Mouse (Mus musculus): ENCODE data around the gene Top2b. TPM values are rescaled to one million over a fixed set of nuclear protein-coding genes. Genes with fewer than 3 reads are reported as not detected.

Top2b gene
- polyA plus RNA-seq, 1 experiment from 2014 or later, result 95.8 TPM

- peak overlapping the region; percentile 96 for H3K9ac ChIP-seq
- no peaks in the 10 kb centered on the region for H3K36me3 ChIP-seq (replicated peaks)
- H3K27me3 ChIP-seq (replicated peaks), result no peaks in the 10 kb centered on the region
- peak overlapping the region; percentile 81 for H3K4me3 ChIP-seq
- no peaks in the 10 kb centered on the region for H3K9me3 ChIP-seq
- H3K27ac ChIP-seq, result peak overlapping the region; percentile 99
- 1% methylated on average over 25 of the region's 32 CpGs for WGBS
- H3K4me1 ChIP-seq, result peaks cover 29% of the 10 kb centered on the region
- H3K4me2 ChIP-seq, result peak overlapping the region; percentile 72
- peak; percentile 72 for ATAC-seq (replicated peaks)
Measured at GRCm38 (mm10) chr14:16364161-16364831, 683 bp upstream of the Top2b start.

GRCm38 (mm10) chr14:16365362-16366173 lies 589 bp downstream of the Top2b start:
- H3K9me3 ChIP-seq, result no peaks in the 10 kb centered on the region
- H3K27ac ChIP-seq, result peak overlapping the region; percentile 99
- H3K9ac ChIP-seq, result peak overlapping the region; percentile 96
- peak overlapping the region; percentile 72 for H3K4me2 ChIP-seq
- WGBS, result under 1% methylated on average over 73 of the region's 87 CpGs
- H3K27me3 ChIP-seq (replicated peaks), result no peaks in the 10 kb centered on the region
- H3K36me3 ChIP-seq (replicated peaks), result no peaks in the 10 kb centered on the region
- H3K4me1 ChIP-seq, result peaks cover 33% of the 10 kb centered on the region
- H3K4me3 ChIP-seq, result peak overlapping the region; percentile 81
- peak; percentile 78 for ATAC-seq (replicated peaks)

GRCm38 (mm10) chr14:16366174-16366889 lies 1.4 kb downstream of the Top2b start:
- Histone ChIP-seq H3K36me3 (replicated peaks) (no peaks in the 10 kb centered on the region), H3K27me3 (replicated peaks) (no peaks in the 10 kb centered on the region), H3K4me3 (peak overlapping the region; percentile 81), H3K4me2 (peak overlapping the region; percentile 72), H3K9me3 (no peaks in the 10 kb centered on the region), H3K4me1 (peaks cover 33% of the 10 kb centered on the region), H3K9ac (peak overlapping the region; percentile 96), H3K27ac (peak overlapping the region; percentile 99)
- ATAC-seq (replicated peaks), result peak; percentile 1; the same call in 1 of the 2 replicates
- WGBS, result 14% methylated on average over 16 of the region's 16 CpGs

- peak overlapping the region; percentile 6; the same call in 1 of the 2 replicates for H3K9ac ChIP-seq
- H3K27me3 ChIP-seq (replicated peaks), result no peaks in the 10 kb centered on the region
- H3K9me3 ChIP-seq, result no peaks in the 10 kb centered on the region
- H3K27ac ChIP-seq, result no peak overlapping the region
- H3K36me3 ChIP-seq (replicated peaks), result no peaks in the 10 kb centered on the region
- H3K4me2 ChIP-seq, result peak overlapping the region; percentile 72
- peaks cover 35% of the 10 kb centered on the region for H3K4me1 ChIP-seq
- H3K4me3 ChIP-seq, result peak overlapping the region; percentile 81
- 31% methylated on average over 2 of the region's 2 CpGs for WGBS
- ATAC-seq (replicated peaks), result no peak
Measured at GRCm38 (mm10) chr14:16366986-16367385, 2.0 kb downstream of the Top2b start.

GRCm38 (mm10) chr14:16372761-16373160 lies 7.8 kb downstream of the Top2b start:
- Histone ChIP-seq H3K9me3 (no peaks in the 10 kb centered on the region), H3K9ac (no peak overlapping the region), H3K4me2 (no peak overlapping the region), H3K27ac (no peak overlapping the region), H3K27me3 (replicated peaks) (no peaks in the 10 kb centered on the region), H3K4me3 (no peak overlapping the region), H3K36me3 (replicated peaks) (no peaks in the 10 kb centered on the region), H3K4me1 (peaks cover 36% of the 10 kb centered on the region)
- no peak for ATAC-seq (replicated peaks)

GRCm38 (mm10) chr14:16373190-16373589 lies 8.2 kb downstream of the Top2b start:
- H3K4me1 ChIP-seq, result peaks cover 33% of the 10 kb centered on the region

GRCm38 (mm10) chr14:16379917-16380570 lies 15.1 kb downstream of the Top2b start:
- Histone ChIP-seq H3K27me3 (replicated peaks) (no peaks in the 10 kb centered on the region), H3K36me3 (replicated peaks) (no peaks in the 10 kb centered on the region), H3K9me3 (no peaks in the 10 kb centered on the region), H3K27ac (peak overlapping the region; percentile 31), H3K4me3 (no peak overlapping the region), H3K9ac (no peak overlapping the region), H3K4me1 (peaks cover 11% of the 10 kb centered on the region; the same call in 1 of the 2 replicates), H3K4me2 (no peak overlapping the region)
- peak; percentile 90 for ATAC-seq (replicated peaks)
- WGBS, result 2% methylated on average over 2 of the region's 2 CpGs

More at GRCm38 (mm10) chr14:16373190-16373589, 8.2 kb downstream of the Top2b start:
- Histone ChIP-seq H3K9me3 (no peaks in the 10 kb centered on the region), H3K36me3 (replicated peaks) (no peaks in the 10 kb centered on the region), H3K9ac (no peak overlapping the region), H3K4me3 (no peak overlapping the region), H3K27ac (no peak overlapping the region), H3K27me3 (replicated peaks) (no peaks in the 10 kb centered on the region), H3K4me2 (no peak overlapping the region)
- ATAC-seq (replicated peaks), result no peak

- H3K36me3 ChIP-seq (replicated peaks), result no peaks in the 10 kb centered on the region
- no peaks in the 10 kb centered on the region for H3K4me1 ChIP-seq
- no peaks in the 10 kb centered on the region for H3K9me3 ChIP-seq
- ATAC-seq (replicated peaks), result no peak
- no peak overlapping the region for H3K4me2 ChIP-seq
- no peak overlapping the region for H3K27ac ChIP-seq
- 67% methylated on average over 1 of the region's 1 CpGs for WGBS
- H3K9ac ChIP-seq, result no peak overlapping the region
- H3K27me3 ChIP-seq (replicated peaks), result no peaks in the 10 kb centered on the region
- H3K4me3 ChIP-seq, result no peak overlapping the region
Measured at GRCm38 (mm10) chr14:16384783-16385182, 19.8 kb downstream of the Top2b start.

GRCm38 (mm10) chr14:16405187-16405586 lies 40.2 kb downstream of the Top2b start:
- Histone ChIP-seq H3K9me3 (no peaks in the 10 kb centered on the region), H3K4me3 (no peak overlapping the region), H3K4me2 (no peak overlapping the region), H3K9ac (no peak overlapping the region), H3K27me3 (replicated peaks) (no peaks in the 10 kb centered on the region), H3K27ac (no peak overlapping the region), H3K4me1 (no peaks in the 10 kb centered on the region), H3K36me3 (replicated peaks) (peaks cover 26% of the 10 kb centered on the region)
- ATAC-seq (replicated peaks), result no peak
- 95% methylated on average over 4 of the region's 4 CpGs for WGBS

GRCm38 (mm10) chr14:16414163-16414562 lies 49.2 kb downstream of the Top2b start:
- Histone ChIP-seq H3K4me3 (no peak overlapping the region), H3K9me3 (no peaks in the 10 kb centered on the region), H3K36me3 (replicated peaks) (peaks cover 8% of the 10 kb centered on the region; the same call in 1 of the 2 replicates), H3K27me3 (replicated peaks) (no peaks in the 10 kb centered on the region), H3K4me1 (no peaks in the 10 kb centered on the region), H3K4me2 (no peak overlapping the region), H3K9ac (no peak overlapping the region), H3K27ac (no peak overlapping the region)
- ATAC-seq (replicated peaks), result no peak
- WGBS, result 83% methylated on average over 4 of the region's 4 CpGs

- Histone ChIP-seq H3K27me3 (replicated peaks) (no peaks in the 10 kb centered on the region), H3K4me3 (no peak overlapping the region), H3K36me3 (replicated peaks) (peaks cover 24% of the 10 kb centered on the region; the same call in 1 of the 2 replicates), H3K27ac (no peak overlapping the region), H3K4me2 (no peak overlapping the region), H3K9ac (no peak overlapping the region), H3K9me3 (no peaks in the 10 kb centered on the region), H3K4me1 (no peaks in the 10 kb centered on the region)
- ATAC-seq (replicated peaks), result no peak
- 77% methylated on average over 4 of the region's 4 CpGs for WGBS
Measured at GRCm38 (mm10) chr14:16427569-16427968, 62.6 kb downstream of the Top2b start.

Measured in midbrain, embryonic 15.5 days (tissue).